Mouse (Mus musculus) midbrain, postnatal 0 days (tissue): ENCODE measurements around the gene Plau. TPM values are rescaled to one million over a fixed set of nuclear protein-coding genes. Genes with fewer than 3 reads are reported as not detected.

ENCODE experiments used
- ATAC-seq: fragments of 200-750 bp; cut with Nextera tagmentation; 2 replicates; pipeline ENCODE4 v1.8.0; 2017; ENCODE audit warnings: moderate number of reproducible peaks, mild to moderate bottlenecking, moderate TSS enrichment, moderate library complexity; ENCODE audit not compliant: low FRiP score
- DNase-seq: peaks from one replicate; pipeline ENCODE4 v3.0.0-alpha.2; 2015; ENCODE audit warnings: low spot score
- H3K27ac ChIP-seq: fragments of 300-500 bp; sonication (generic); 2 replicates; pipeline ENCODE4 v1.5.1; 2014; ENCODE audit warnings: low read depth, mild to moderate bottlenecking, low read length, mixed read lengths
- H3K27me3 ChIP-seq: fragments of 300-500 bp; sonication (generic); 2 replicates; pipeline ENCODE4 v1.6.1; 2014; ENCODE audit warnings: low read length, control low read depth, mixed read lengths; ENCODE audit not compliant: insufficient read depth
- H3K36me3 ChIP-seq: fragments of 300-500 bp; sonication (generic); 2 replicates; pipeline ENCODE4 v1.6.1; 2014; ENCODE audit warnings: low read length, control low read depth, mixed read lengths; ENCODE audit not compliant: insufficient read depth
- H3K4me1 ChIP-seq: fragments of 300-500 bp; sonication (generic); 2 replicates; pipeline ENCODE4 v1.6.1; 2014; ENCODE audit warnings: mild to moderate bottlenecking, control low read depth, antibody characterized with exemption, low read length, mixed read lengths; ENCODE audit not compliant: insufficient read depth
- H3K4me2 ChIP-seq: fragments of 300-500 bp; sonication (generic); 2 replicates; pipeline ENCODE4 v1.6.1; 2014; ENCODE audit warnings: low read depth, mild to moderate bottlenecking, low read length, mixed read lengths; ENCODE audit not compliant: poor library complexity, severe bottlenecking
- H3K4me3 ChIP-seq: fragments of 300-500 bp; sonication (generic); 2 replicates; pipeline ENCODE4 v1.5.1; 2014; ENCODE audit warnings: low read depth, mild to moderate bottlenecking, low read length, moderate library complexity
- H3K9ac ChIP-seq: fragments of 300-500 bp; sonication (generic); replicated peaks from 2 replicates; pipeline ENCODE4 v1.6.1; 2014; ENCODE audit warnings: mild to moderate bottlenecking, low read length, moderate library complexity, mixed read lengths; ENCODE audit not compliant: poor library complexity, severe bottlenecking
- H3K9me3 ChIP-seq: fragments of 300-500 bp; sonication (generic); 2 replicates; pipeline ENCODE4 v1.6.1; 2016; ENCODE audit warnings: low read length, control low read depth
- CTCF ChIP-seq: IDR thresholded peaks from 2 replicates; pipeline ENCODE4 v1.5.1; 2016; ENCODE audit warnings: antibody characterized with exemption, mild to moderate bottlenecking
- WGBS: fragments of 180-500 bp; shearing (Covaris S2); extraction: QIAGEN DNeasy Blood & Tissue Kit; methylation state at CpG from one replicate; pipeline ENCODE4 v1.1.7; 2014; 5-methylcytosine and 5-hydroxymethylcytosine counted together
- polyA plus RNA-seq: library from polyadenylated mRNA; unstranded; fragments of >200 nt; fragmentation: Nextera tagmentation; extraction: Ambion mirVana; gene quantifications from 2 replicates; pipeline ENCODE4 v1.2.1, GENCODE M21; 2015
- total RNA-seq: library from RNA; depleted of rRNA; stranded (reverse); fragments of >200 nt; gene quantifications from 2 replicates; pipeline ENCODE4 v1.2.3, GENCODE M21; 2014

Plau gene
- total and polyA plus RNA-seq, 2 experiments from 2014 or later: 0.44 to 0.93 TPM

DNA sequence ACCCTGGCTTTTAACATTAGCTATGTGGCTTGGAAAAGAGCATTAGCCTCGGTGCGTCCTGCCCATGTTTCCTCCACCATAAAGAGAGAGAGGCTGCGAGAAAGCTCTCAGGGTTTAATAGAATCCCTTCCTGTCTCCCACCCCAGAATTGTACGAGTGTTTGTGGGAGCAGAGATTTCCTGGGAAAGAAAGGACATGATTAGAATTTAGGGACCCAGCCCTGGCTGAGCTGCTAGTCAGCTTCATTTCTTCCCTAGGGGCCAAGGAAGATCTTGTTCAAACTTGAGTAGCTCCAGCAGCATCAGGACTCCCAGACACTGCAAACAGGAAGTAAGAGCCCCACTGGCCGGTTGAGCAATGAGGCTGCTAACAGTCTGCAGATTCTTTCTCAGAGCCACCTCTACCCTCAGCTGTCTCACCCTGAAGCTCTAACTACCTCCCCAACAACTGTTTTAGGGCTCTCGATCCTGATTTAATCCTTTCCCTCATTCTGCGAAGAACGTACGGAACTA, 9.2 kb downstream of the Plau start:
- TF ChIP-seq CTCF: no peak
- no peaks in the 10 kb centered on the region for H3K27me3 ChIP-seq
- 72% methylated on average over 9 of the region's 9 CpGs for WGBS
- no peaks in the 10 kb centered on the region for H3K9me3 ChIP-seq
- no peak for DNase-seq
- no peaks in the 10 kb centered on the region for H3K4me1 ChIP-seq
- ATAC-seq: no peak
- H3K4me3 ChIP-seq: no peak overlapping the region
- H3K9ac ChIP-seq: no peak overlapping the region
- no peak overlapping the region for H3K4me2 ChIP-seq
- H3K36me3 ChIP-seq: no peaks in the 10 kb centered on the region
- no peak overlapping the region for H3K27ac ChIP-seq

DNA sequence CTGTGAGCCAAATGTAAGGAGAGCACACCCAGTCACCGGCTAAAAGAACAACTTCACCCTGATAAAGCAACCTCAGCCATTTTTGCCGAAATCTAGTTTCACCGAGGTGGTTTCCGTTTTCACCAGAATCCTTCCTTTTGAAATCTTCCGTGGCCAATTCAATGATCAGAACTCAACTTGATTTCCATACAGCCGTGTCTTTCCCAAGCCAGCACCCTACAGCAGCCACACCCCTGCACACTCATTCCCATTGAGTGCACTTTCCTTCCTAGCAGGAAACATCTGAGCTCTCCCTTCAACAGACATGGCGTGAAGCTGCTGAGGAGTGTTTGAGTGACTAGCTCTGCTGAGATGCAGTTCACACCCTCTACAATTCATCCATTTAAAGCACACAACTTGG, 9.8 kb downstream of the Plau start:
- Histone ChIP-seq H3K4me3 (no peak overlapping the region), H3K27me3 (no peaks in the 10 kb centered on the region), H3K27ac (no peak overlapping the region), H3K36me3 (no peaks in the 10 kb centered on the region), H3K9ac (no peak overlapping the region), H3K4me1 (no peaks in the 10 kb centered on the region), H3K9me3 (no peaks in the 10 kb centered on the region), H3K4me2 (no peak overlapping the region)
- ATAC-seq (no peak), DNase-seq (no peak)
- 79% methylated on average over 7 of the region's 7 CpGs for WGBS
- TF ChIP-seq CTCF: no peak

DNA sequence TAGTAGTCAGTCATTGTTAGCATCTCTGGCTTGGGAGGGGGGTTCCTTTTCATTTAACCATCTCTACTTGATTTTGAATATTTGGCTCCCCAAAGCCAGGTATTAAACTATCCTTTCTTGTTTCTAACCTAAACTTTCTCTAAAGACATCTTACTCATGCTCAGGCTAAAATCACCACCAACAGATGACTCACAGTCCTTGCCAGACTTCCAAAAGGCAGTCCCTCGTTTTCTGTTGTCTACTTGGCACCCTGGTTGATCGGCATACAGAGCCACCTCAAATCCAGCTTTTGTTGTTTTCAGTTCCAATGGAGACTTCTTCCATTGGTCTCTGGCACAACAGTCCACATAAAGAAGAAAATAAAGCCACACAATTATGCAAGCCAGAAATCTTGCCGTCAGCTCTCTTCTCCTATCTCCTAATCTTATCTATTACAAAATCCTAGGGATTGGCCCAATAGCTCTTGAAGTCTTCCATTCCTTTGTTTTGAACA, 11.2 kb downstream of the Plau start:
- Histone ChIP-seq H3K27me3 (no peaks in the 10 kb centered on the region), H3K36me3 (no peaks in the 10 kb centered on the region), H3K4me1 (no peaks in the 10 kb centered on the region), H3K4me3 (no peak overlapping the region), H3K9ac (no peak overlapping the region), H3K9me3 (no peaks in the 10 kb centered on the region), H3K4me2 (no peak overlapping the region), H3K27ac (no peak overlapping the region)
- WGBS: 77% methylated on average over 3 of the region's 3 CpGs
- DNase-seq (no peak), ATAC-seq (no peak)
- no peak for TF ChIP-seq CTCF

DNA sequence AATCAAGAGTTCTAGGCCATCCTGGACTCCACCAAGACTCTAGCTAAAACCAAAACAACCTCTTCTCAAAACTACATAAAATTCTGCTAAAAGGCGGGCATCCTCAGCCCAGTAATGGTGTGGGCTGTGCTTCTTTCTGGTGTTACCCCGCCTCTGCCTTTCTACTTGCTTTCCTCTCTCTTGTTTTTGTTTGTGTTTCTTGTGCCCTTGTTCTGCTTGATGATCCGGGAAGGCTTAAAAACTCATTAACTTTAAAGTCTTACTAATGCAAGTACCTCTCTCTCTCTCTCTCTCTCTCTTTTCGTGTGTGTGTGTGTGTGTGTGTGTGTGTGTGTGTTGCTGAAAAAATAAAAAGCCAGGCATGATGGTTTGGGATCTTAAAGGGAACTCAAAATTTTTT, 13.3 kb downstream of the Plau start:
- no peak overlapping the region for H3K27ac ChIP-seq
- no peak for DNase-seq
- no peak overlapping the region for H3K9ac ChIP-seq
- no peaks in the 10 kb centered on the region for H3K9me3 ChIP-seq
- H3K4me3 ChIP-seq: no peak overlapping the region
- no peaks in the 10 kb centered on the region for H3K4me1 ChIP-seq
- H3K27me3 ChIP-seq: no peaks in the 10 kb centered on the region
- no peaks in the 10 kb centered on the region for H3K36me3 ChIP-seq
- no peak for TF ChIP-seq CTCF
- no peak for ATAC-seq
- WGBS: 86% methylated on average over 4 of the region's 4 CpGs
- no peak overlapping the region for H3K4me2 ChIP-seq

DNA sequence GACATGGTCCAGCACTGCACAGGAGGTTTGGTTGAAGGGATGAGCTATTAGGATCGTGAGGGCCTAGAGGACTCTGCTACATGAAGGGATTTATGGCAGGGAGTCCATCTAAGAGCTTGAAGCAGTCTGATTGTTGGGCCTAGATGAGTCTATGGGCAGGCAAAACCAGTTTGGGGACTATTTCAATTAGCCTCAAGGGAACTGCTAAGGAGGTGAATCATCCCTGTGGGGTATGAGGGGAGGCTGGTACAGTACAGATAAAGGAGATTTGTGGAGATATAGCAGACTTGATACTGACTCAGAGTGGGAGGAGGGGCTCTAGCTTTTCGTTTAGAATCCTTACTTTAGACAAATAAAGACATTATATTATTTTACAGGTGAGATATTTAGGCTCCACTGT, 14.0 kb downstream of the Plau start:
- H3K4me2 ChIP-seq: no peak overlapping the region
- ATAC-seq: no peak
- H3K4me1 ChIP-seq: no peaks in the 10 kb centered on the region
- no peaks in the 10 kb centered on the region for H3K27me3 ChIP-seq
- no peak overlapping the region for H3K27ac ChIP-seq
- no peak overlapping the region for H3K9ac ChIP-seq
- DNase-seq: no peak
- no peak for TF ChIP-seq CTCF
- H3K36me3 ChIP-seq: no peaks in the 10 kb centered on the region
- no peaks in the 10 kb centered on the region for H3K9me3 ChIP-seq
- no peak overlapping the region for H3K4me3 ChIP-seq
- WGBS: 75% methylated on average over 2 of the region's 2 CpGs

DNA sequence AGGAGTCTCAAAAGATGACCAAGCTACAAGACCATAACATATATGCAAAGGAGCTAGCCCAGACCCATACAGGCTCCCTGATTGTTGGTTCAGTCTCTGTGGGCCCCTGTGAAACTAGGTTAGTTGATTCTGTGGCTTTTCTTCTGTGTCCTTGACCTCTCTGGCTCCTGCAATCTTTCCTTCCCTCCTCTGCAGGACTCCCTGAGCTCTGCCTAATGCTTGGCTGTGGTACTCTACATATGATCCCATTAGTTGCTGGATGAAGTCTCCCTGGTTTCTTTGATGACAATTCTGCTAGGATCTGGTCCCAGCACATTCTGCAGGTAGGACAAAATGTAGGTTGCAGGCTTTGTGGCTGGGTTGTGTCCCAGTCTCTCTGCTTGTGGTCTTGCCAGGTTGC, 15.3 kb downstream of the Plau start:
- Histone ChIP-seq H3K9me3 (no peaks in the 10 kb centered on the region), H3K36me3 (no peaks in the 10 kb centered on the region), H3K4me1 (no peaks in the 10 kb centered on the region), H3K27ac (no peak overlapping the region), H3K27me3 (no peaks in the 10 kb centered on the region), H3K4me2 (no peak overlapping the region), H3K4me3 (no peak overlapping the region), H3K9ac (no peak overlapping the region)
- no peak for TF ChIP-seq CTCF
- ATAC-seq (no peak), DNase-seq (no peak)
